Mouse (Mus musculus): ENCODE measurements around the gene Myo18a.
A peak's percentile ranks its signal among the peaks of the same experiment; 100 is the strongest.

DNA sequence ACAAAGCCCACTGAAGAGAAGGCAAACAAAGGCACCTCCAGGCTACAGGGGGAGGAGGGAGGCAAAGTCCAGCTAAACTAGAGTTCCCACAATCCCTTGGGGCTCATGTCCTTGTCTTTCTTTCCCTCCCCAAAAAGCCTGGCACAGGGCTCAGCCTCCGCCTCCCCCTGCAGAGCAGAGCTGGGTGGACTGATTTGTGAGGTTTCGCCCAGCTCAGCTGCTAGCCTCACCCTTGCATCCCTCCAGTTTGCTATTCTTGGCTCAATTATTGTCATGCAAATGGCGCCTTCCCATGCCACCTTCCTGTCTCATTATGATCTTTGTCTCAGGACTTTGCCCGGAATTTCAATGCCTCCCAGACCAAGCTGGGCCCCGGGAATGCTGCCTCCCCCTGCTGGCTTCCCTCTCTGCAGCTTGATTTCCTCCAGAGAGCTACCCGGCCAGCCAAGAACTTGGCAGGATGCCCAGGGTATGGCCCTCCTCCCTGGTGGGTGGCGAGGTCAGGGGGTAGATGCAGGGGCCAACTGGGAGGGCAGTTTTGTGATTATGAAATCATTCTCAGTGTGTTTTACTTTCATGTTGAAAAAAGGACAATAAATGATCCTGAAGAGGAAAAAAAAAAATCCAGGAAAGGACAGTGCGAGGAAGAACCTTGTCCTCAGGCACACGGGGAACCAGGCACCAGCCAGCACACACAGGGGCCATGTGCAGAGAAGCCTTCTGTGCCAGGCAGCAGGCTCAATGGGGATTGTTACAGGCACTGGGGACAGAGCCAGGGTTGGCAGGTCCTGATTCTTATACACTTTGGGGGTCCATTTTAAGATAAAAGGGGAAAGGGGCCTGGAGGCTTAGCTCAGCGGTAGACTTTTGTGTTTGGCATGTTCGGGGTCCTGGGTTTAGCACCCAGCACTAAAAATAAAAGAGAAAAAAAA lies 131.0 kb downstream of the Myo18a start, which contains the start of gene Pipox:
- TF ChIP-seq POLR2A (IDR thresholded peaks at IDR 0.05; ENCODE audit: low read depth, low read length) (no peak), CTCF (conservative IDR thresholded peaks at IDR 0.05; ENCODE audit: insufficient read depth, insufficient read length, low read depth, low read length) (peak; percentile 50)

Measured in kidney, adult 2 months (tissue).